Mouse (Mus musculus): ENCODE measurements around the gene Gnat1. TPM values are rescaled to one million over a fixed set of nuclear protein-coding genes. Genes with fewer than 3 reads are reported as not detected.

Gnat1 gene
- polyA plus RNA-seq, 1 experiment from 2014 or later = 0.85 TPM

- no peak for DNase-seq (ENCODE audit: low spot score)
Measured at GRCm38 (mm10) chr9:107627387-107628255, 51.9 kb downstream of the Gnat1 start.

- DNase-seq (ENCODE audit: low spot score) = peak; percentile 88
Measured at GRCm38 (mm10) chr9:107626844-107627277, 52.7 kb downstream of the Gnat1 start.

- DNase-seq (ENCODE audit: low spot score) = no peak
Measured at GRCm38 (mm10) chr9:107626158-107626843, 53.2 kb downstream of the Gnat1 start.

- no peak for DNase-seq (ENCODE audit: low spot score)
Measured at GRCm38 (mm10) chr9:107625351-107626128, 54.0 kb downstream of the Gnat1 start.

- DNase-seq (ENCODE audit: low spot score) = no peak
Measured at GRCm38 (mm10) chr9:107624951-107625350, 54.6 kb downstream of the Gnat1 start.

- DNase-seq (ENCODE audit: low spot score) = peak; percentile 80
Measured at GRCm38 (mm10) chr9:107624539-107624938, 55.0 kb downstream of the Gnat1 start.

Other genes with a start within 250 kb of the Gnat1 start
- gene Tmem115, start 145.8 kb downstream of the Gnat1 start, polyA plus RNA-seq (2015; fragmentation: Nextera tagmentation; extraction: Ambion mirVana) = 35.0 and 37.1 TPM in 2 replicates
- gene Cyb561d2, start 137.5 kb downstream of the Gnat1 start, polyA plus RNA-seq (2015; fragmentation: Nextera tagmentation; extraction: Ambion mirVana) = 48.5 and 49.8 TPM in 2 replicates
- 47.2 and 48.4 TPM in 2 replicates for gene Nprl2, start 137.5 kb downstream of the Gnat1 start, polyA plus RNA-seq (2015; fragmentation: Nextera tagmentation; extraction: Ambion mirVana)
- 0.89 and 1.5 TPM in 2 replicates for gene Zmynd10, start 132.4 kb downstream of the Gnat1 start, polyA plus RNA-seq (2015; fragmentation: Nextera tagmentation; extraction: Ambion mirVana)
- 52.1 and 56.2 TPM in 2 replicates for gene Rassf1, start 128.2 kb downstream of the Gnat1 start, polyA plus RNA-seq (2015; fragmentation: Nextera tagmentation; extraction: Ambion mirVana)
- 56.7 and 57.8 TPM in 2 replicates for gene Tusc2, start 116.5 kb downstream of the Gnat1 start, polyA plus RNA-seq (2015; fragmentation: Nextera tagmentation; extraction: Ambion mirVana)
- gene Hyal2, start 111.8 kb downstream of the Gnat1 start, polyA plus RNA-seq (2015; fragmentation: Nextera tagmentation; extraction: Ambion mirVana) = 31.0 and 31.3 TPM in 2 replicates
- gene Hyal1, start 102.8 kb downstream of the Gnat1 start, polyA plus RNA-seq (2015; fragmentation: Nextera tagmentation; extraction: Ambion mirVana) = 6.1 and 9.0 TPM in 2 replicates
- 18.4 and 23.1 TPM in 2 replicates for gene Naa80, start 100.8 kb downstream of the Gnat1 start, polyA plus RNA-seq (2015; fragmentation: Nextera tagmentation; extraction: Ambion mirVana)
- gene Hyal3, start 98.9 kb downstream of the Gnat1 start, polyA plus RNA-seq (2015; fragmentation: Nextera tagmentation; extraction: Ambion mirVana) = 0.90 and 1.2 TPM in 2 replicates
- gene Ifrd2, start 92.1 kb downstream of the Gnat1 start, polyA plus RNA-seq (2015; fragmentation: Nextera tagmentation; extraction: Ambion mirVana) = 43.6 and 48.7 TPM in 2 replicates
- gene Sema3b, start 70.5 kb downstream of the Gnat1 start, polyA plus RNA-seq (2015; fragmentation: Nextera tagmentation; extraction: Ambion mirVana) = 1.4 and 1.8 TPM in 2 replicates
- gene Gnai2, start 44.3 kb downstream of the Gnat1 start, polyA plus RNA-seq (2015; fragmentation: Nextera tagmentation; extraction: Ambion mirVana) = 466 and 479 TPM in 2 replicates
- gene Slc38a3, start 10.2 kb downstream of the Gnat1 start, polyA plus RNA-seq (2015; fragmentation: Nextera tagmentation; extraction: Ambion mirVana) = 0.60 and 1.1 TPM in 2 replicates
- gene Sema3f, start 30.8 kb upstream of the Gnat1 start, polyA plus RNA-seq (2015; fragmentation: Nextera tagmentation; extraction: Ambion mirVana) = 2.2 and 3.2 TPM in 2 replicates
- gene Rbm5, start 91.3 kb upstream of the Gnat1 start, polyA plus RNA-seq (2015; fragmentation: Nextera tagmentation; extraction: Ambion mirVana) = 162 and 183 TPM in 2 replicates
- 61.2 and 66.2 TPM in 2 replicates for gene Rbm6, start 193.5 kb upstream of the Gnat1 start, polyA plus RNA-seq (2015; fragmentation: Nextera tagmentation; extraction: Ambion mirVana)
- gene Mon1a, start 208.4 kb upstream of the Gnat1 start, polyA plus RNA-seq (2015; fragmentation: Nextera tagmentation; extraction: Ambion mirVana) = 17.2 and 17.9 TPM in 2 replicates
- 1.6 and 2.4 TPM in 2 replicates for gene Mst1r, start 227.2 kb upstream of the Gnat1 start, polyA plus RNA-seq (2015; fragmentation: Nextera tagmentation; extraction: Ambion mirVana)
- gene Actl11, start 248.8 kb upstream of the Gnat1 start, polyA plus RNA-seq (2015; fragmentation: Nextera tagmentation; extraction: Ambion mirVana) = not detected in 2 replicates

Measured in thymus, postnatal 0 days (tissue).